Mouse (Mus musculus) midbrain, embryonic 16.5 days (tissue): ENCODE results near the gene 3300002I08Rik. TPM values are rescaled to one million over a fixed set of nuclear protein-coding genes. Genes with fewer than 3 reads are reported as not detected.
"Not testable (repeated sequence)": the region's sequence is repeated elsewhere in the genome, so short reads cannot be mapped to it uniquely, and the experiment has no call there.

Experiments used
- ATAC-seq: fragments of 200-750 bp; cut with Nextera tagmentation; 2 replicates; pipeline ENCODE4 v1.8.0; 2017; ENCODE audit warnings: moderate TSS enrichment
- H3K27ac ChIP-seq: fragments of 300-500 bp; sonication (generic); 2 replicates; pipeline ENCODE4 v1.5.1; 2014; ENCODE audit warnings: mild to moderate bottlenecking, low read length, mixed read lengths
- H3K27me3 ChIP-seq: fragments of 300-500 bp; sonication (generic); 2 replicates; pipeline ENCODE4 v1.6.1; 2014; ENCODE audit warnings: low read depth, low read length, mixed read lengths; ENCODE audit not compliant: control insufficient read depth, insufficient read depth
- H3K36me3 ChIP-seq: fragments of 300-500 bp; sonication (generic); 2 replicates; pipeline ENCODE4 v1.6.1; 2014; ENCODE audit warnings: mild to moderate bottlenecking, low read length, moderate library complexity, mixed read lengths; ENCODE audit not compliant: control insufficient read depth, insufficient read depth
- H3K4me1 ChIP-seq: fragments of 300-500 bp; sonication (generic); 2 replicates; pipeline ENCODE4 v1.6.1; 2014; ENCODE audit warnings: mild to moderate bottlenecking, low read length, mixed read lengths; ENCODE audit not compliant: control insufficient read depth, insufficient read depth
- H3K4me2 ChIP-seq: fragments of 300-500 bp; sonication (generic); 2 replicates; pipeline ENCODE4 v1.6.1; 2014; ENCODE audit warnings: mild to moderate bottlenecking, low read length, mixed read lengths
- H3K4me3 ChIP-seq: fragments of 300-500 bp; sonication (generic); 2 replicates; pipeline ENCODE4 v1.5.1; 2014; ENCODE audit warnings: low read depth, mild to moderate bottlenecking, low read length, moderate library complexity, mixed read lengths
- H3K9ac ChIP-seq: fragments of 300-500 bp; sonication (generic); 2 replicates; pipeline ENCODE4 v1.6.1; 2014; ENCODE audit warnings: low read depth, low read length, mixed read lengths
- H3K9me3 ChIP-seq: fragments of 300-500 bp; sonication (generic); replicated peaks from 2 replicates; pipeline ENCODE4 v1.6.1; 2014; ENCODE audit warnings: mild to moderate bottlenecking, low read length, mixed read lengths; ENCODE audit not compliant: control insufficient read depth, poor library complexity, severe bottlenecking
- WGBS: fragments of 180-500 bp; shearing (Covaris S2); extraction: QIAGEN DNeasy Blood & Tissue Kit; methylation state at CpG from one replicate; pipeline ENCODE4 v1.1.7; 2014; 5-methylcytosine and 5-hydroxymethylcytosine counted together
- polyA plus RNA-seq: library from polyadenylated mRNA; unstranded; fragments of >200 nt; fragmentation: Nextera tagmentation; extraction: Ambion mirVana; gene quantifications from 2 replicates; pipeline ENCODE4 v1.2.1, GENCODE M21; 2015

The 3300002I08Rik gene
- polyA plus RNA-seq, 1 experiment from 2014 or later, result 14.7 TPM

DNA sequence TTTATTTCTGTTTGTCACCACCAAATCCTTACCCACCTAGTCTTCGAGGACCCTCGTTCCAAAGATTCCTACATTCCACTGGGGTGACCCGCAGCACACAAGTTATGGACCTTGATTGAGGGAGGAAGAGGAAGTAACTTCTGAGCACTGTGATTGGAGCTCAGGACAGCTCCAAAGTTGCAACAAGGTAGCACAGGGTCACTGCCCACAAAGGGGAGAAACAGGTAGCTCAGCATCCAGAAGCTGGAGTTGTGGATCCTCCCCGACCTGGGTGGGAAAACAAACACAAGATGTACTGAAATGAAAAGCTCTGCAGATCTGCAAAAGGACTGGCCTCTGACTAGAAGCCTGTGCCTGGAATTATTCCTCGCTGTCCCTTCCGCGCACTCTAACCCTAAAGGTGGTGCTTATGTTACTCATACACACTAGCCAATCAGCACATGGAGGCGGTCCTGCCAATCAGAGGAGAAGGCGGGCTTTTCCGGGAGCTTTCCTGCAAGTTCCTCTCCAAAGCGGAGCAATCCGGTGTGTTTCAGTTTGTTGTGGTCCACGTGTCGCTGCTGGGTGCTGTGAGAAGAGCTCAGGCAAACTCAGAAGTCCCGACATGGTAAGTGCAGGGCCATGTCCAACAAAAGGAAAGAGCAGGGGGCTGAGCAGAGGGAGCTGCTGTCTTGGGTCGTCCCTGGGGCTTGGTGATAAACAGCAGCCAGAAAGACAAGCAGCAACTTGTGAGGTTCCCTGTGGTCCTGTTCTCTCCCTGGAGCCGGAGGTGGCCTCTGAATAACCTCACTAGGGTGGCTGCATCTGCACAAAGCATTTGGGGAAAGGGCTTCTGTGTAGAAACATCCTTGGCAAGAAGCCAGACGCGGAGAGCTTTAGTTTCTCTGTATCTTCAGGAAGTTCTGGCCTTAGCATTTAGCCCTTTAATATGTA, 51.3 kb downstream of the 3300002I08Rik start:
- not testable (repeated sequence) for H3K9me3 ChIP-seq, H3K4me1 ChIP-seq, H3K27me3 ChIP-seq, H3K36me3 ChIP-seq, H3K27ac ChIP-seq
- peak overlapping the region; percentile 66 for H3K4me2 ChIP-seq
- H3K9ac ChIP-seq, result peak overlapping the region; percentile 48
- WGBS, result 17% methylated on average over 19 of the region's 19 CpGs
- ATAC-seq, result peak; percentile 99
- H3K4me3 ChIP-seq, result peak overlapping the region; percentile 52

GRCm38 (mm10) chr2:150307183-150307773, 55.3 kb downstream of the 3300002I08Rik start:
- Histone ChIP-seq H3K4me1 (peaks cover 3% of the 10 kb centered on the region; the same call in 1 of the 2 replicates), H3K4me3 (no peak overlapping the region), H3K4me2 (no peak overlapping the region), H3K36me3 (no peaks in the 10 kb centered on the region), H3K9me3 (no peaks in the 10 kb centered on the region; the same call in 1 of the 2 replicates), H3K27me3 (no peaks in the 10 kb centered on the region), H3K9ac (no peak overlapping the region), H3K27ac (no peak overlapping the region)
- 87% methylated on average over 10 of the region's 10 CpGs for WGBS
- no peak for ATAC-seq

DNA sequence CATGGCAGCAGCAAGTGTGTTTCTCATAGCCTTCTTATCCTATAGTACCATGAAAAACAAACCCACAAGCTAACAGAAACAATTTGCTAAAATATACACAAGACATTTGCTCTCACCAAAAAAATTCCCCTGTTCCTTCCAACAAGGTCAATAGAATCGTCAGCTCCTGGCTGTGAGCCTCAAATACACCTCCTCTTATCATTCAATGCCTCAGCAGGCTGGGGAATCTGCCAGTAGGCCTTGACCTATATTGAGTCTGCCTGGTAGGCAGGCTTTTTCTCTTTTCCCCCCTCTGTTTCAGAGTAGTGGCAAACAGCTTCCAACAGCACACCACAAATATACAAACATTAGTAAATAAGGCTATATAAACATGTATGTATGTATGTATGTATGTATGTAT, 63.5 kb downstream of the 3300002I08Rik start:
- 53% methylated on average over 1 of the region's 1 CpGs for WGBS
- Histone ChIP-seq H3K9ac (no peak overlapping the region), H3K4me1 (no peaks in the 10 kb centered on the region), H3K27me3 (no peaks in the 10 kb centered on the region), H3K4me2 (no peak overlapping the region), H3K36me3 (no peaks in the 10 kb centered on the region), H3K27ac (no peak overlapping the region), H3K9me3 (no peaks in the 10 kb centered on the region; the same call in 1 of the 2 replicates), H3K4me3 (no peak overlapping the region)
- no peak for ATAC-seq

GRCm38 (mm10) chr2:150293669-150294068, 68.9 kb downstream of the 3300002I08Rik start:
- H3K4me2 ChIP-seq, result no peak overlapping the region
- H3K9ac ChIP-seq, result no peak overlapping the region
- H3K4me3 ChIP-seq, result no peak overlapping the region
- ATAC-seq, result no peak
- H3K27ac ChIP-seq, result no peak overlapping the region
- H3K27me3 ChIP-seq, result no peaks in the 10 kb centered on the region
- H3K4me1 ChIP-seq, result no peaks in the 10 kb centered on the region
- H3K36me3 ChIP-seq, result no peaks in the 10 kb centered on the region
- 86% methylated on average over 6 of the region's 6 CpGs for WGBS
- H3K9me3 ChIP-seq, result no peaks in the 10 kb centered on the region

Other genes with a start within 250 kb of the 3300002I08Rik start
- 11.3 and 11.8 TPM in 2 replicates for gene Zfp120, start 226.1 kb downstream of the 3300002I08Rik start, polyA plus RNA-seq
- not detected in 2 replicates for gene Gm10770, start 183.1 kb downstream of the 3300002I08Rik start, polyA plus RNA-seq
- gene Gm14139, start 181.0 kb downstream of the 3300002I08Rik start, polyA plus RNA-seq, result not detected in 2 replicates
- gene Zfp937, start 144.7 kb downstream of the 3300002I08Rik start, polyA plus RNA-seq, result 11.2 and 12.1 TPM in 2 replicates
- gene Gm21994, start 107.2 kb downstream of the 3300002I08Rik start, polyA plus RNA-seq, result 3.1 and 3.4 TPM in 2 replicates
- gene Gm14124, start 105.2 kb downstream of the 3300002I08Rik start, polyA plus RNA-seq, result not detected in 2 replicates
- gene Gm10130, start 39.1 kb downstream of the 3300002I08Rik start, polyA plus RNA-seq, result 0.82 and 1.3 TPM in 2 replicates
- gene Zfp442, start 88.7 kb upstream of the 3300002I08Rik start, polyA plus RNA-seq, result 7.5 and 8.6 TPM in 2 replicates
- gene Zfp345, start 122.3 kb upstream of the 3300002I08Rik start, polyA plus RNA-seq, result 0.08 TPM in 1 of 2 replicates, not detected in the other
- 0.44 TPM in 1 of 2 replicates, not detected in the other for gene Cst7, start 207.7 kb upstream of the 3300002I08Rik start, polyA plus RNA-seq
- gene Apmap, start 245.8 kb upstream of the 3300002I08Rik start, polyA plus RNA-seq, result 37.3 and 38.3 TPM in 2 replicates